Mouse (Mus musculus): ENCODE results near the gene Zpr1. TPM values are rescaled to one million over a fixed set of nuclear protein-coding genes. Genes with fewer than 3 reads are reported as not detected.
A peak's percentile ranks its signal among the peaks of the same experiment; 100 is the strongest.

Zpr1 gene
- polyA plus RNA-seq, 1 experiment from 2014 or later = 33.0 TPM

DNA sequence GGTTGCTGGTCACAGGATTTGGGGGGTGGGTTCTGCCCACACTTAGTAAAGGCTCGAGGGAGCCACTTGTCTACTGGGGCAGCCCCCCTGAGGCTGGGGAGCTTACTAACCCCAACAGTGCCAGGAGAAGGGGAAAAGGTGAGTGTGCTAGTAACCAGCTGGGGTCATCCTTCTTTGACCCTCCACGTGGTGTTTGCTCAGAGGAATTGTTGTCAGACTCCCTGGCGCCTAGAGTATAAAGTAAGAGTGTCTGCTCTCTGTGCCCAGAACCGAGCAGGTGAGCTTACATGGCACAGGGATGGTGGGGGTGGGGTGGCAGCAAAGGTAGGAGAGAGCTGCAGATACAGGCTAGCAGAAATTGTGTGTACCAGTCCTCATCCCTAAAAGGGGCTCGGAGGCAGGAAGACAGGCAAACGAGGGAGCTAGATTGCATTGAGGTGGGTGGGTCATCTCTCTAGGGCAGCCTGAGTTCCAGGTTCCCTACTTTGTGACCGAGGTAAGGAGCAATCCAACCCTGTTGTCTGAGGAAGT lies 4.5 kb upstream of the Zpr1 start, which contains the start of gene Apoa5:
Gene Apoa5 (plus strand): TSS at position 291 of the 531 bp plus-strand sequence.
- H3K4me3 ChIP-seq (ENCODE audit: control insufficient read depth in 1 of 2, insufficient read depth in 1 of 2, low read depth in 1 of 2, low read length in 2 of 2) = no peak within 1 kb of the TSS

DNA sequence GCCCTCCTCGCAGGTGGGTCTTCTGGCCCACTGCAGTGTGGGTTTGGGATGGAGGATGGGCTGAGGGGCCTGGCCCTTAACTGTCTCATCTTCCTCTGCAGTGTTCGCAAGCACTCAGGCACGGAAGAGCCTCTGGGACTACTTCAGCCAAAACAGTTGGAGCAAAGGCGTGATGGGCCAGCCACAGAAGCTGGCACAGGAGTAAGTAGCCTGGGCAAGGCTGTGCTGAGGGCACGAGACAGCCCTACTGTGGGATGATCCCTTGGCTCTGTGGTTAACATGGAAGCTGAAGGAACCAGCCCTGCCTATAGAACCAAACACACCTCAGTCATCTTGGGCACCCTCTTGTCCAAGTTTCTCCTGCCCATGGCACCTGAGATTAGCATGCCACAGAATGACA lies 3.7 kb upstream of the Zpr1 start:
- H3K9me3 ChIP-seq (ENCODE audit: control insufficient read depth, low read length) = no peaks in the 10 kb centered on the region
- H3K4me1 ChIP-seq (ENCODE audit: control insufficient read depth in 2 of 2, insufficient read depth in 2 of 2, low read length in 2 of 2) = peaks cover 4 to 7% of the 10 kb centered on the region in 2 experiments; a peak in 2 of 4 replicates
- H3K27ac ChIP-seq (replicated peaks in 1 of 2; ENCODE audit: control insufficient read depth in 1 of 2, insufficient read depth in 1 of 2, low read depth in 2 of 2, low read length in 2 of 2) = no peak overlapping the region
- H3K4me2 ChIP-seq (ENCODE audit: low read length) = no peak overlapping the region
- H3K36me3 ChIP-seq (ENCODE audit: control insufficient read depth, insufficient read depth, low read length) = no peaks in the 10 kb centered on the region
- no peak overlapping the region for H3K9ac ChIP-seq (ENCODE audit: low read length)
- peaks cover 33% of the 10 kb centered on the region for H3K27me3 ChIP-seq (ENCODE audit: control insufficient read depth, insufficient read depth, low read length)
- ATAC-seq (ENCODE audit: insufficient number of reproducible peaks, insufficient read depth, low FRiP score, low read depth) = no peak
- no peak overlapping the region for H3K4me3 ChIP-seq (ENCODE audit: control insufficient read depth in 1 of 2, insufficient read depth in 1 of 2, low read depth in 1 of 2, low read length in 2 of 2)
- 86% methylated on average over 5 of the region's 5 CpGs for WGBS

More for the DNA sequence above, 4.5 kb upstream of the Zpr1 start, which contains the start of gene Apoa5:
- peaks cover 33% of the 10 kb centered on the region for H3K27me3 ChIP-seq (ENCODE audit: control insufficient read depth, insufficient read depth, low read length)
- H3K9me3 ChIP-seq (ENCODE audit: control insufficient read depth, low read length) = no peaks in the 10 kb centered on the region
- H3K4me2 ChIP-seq (ENCODE audit: low read length) = no peak within 1 kb of the TSS
- 50% methylated on average over 7 of the region's 7 CpGs for whole genome bisulfite sequencing
- H3K36me3 ChIP-seq (ENCODE audit: control insufficient read depth, insufficient read depth, low read length) = no peaks in the 10 kb centered on the region
- no peak for ATAC-seq (ENCODE audit: insufficient number of reproducible peaks, insufficient read depth, low FRiP score, low read depth)
- no peak within 1 kb of the TSS for H3K27ac ChIP-seq (replicated peaks in 1 of 2; ENCODE audit: control insufficient read depth in 1 of 2, insufficient read depth in 1 of 2, low read depth in 2 of 2, low read length in 2 of 2)
- peaks cover under 1 to 2% of the 10 kb centered on the region in 2 experiments; a peak in 1 of 4 replicates for H3K4me1 ChIP-seq (ENCODE audit: control insufficient read depth in 2 of 2, insufficient read depth in 2 of 2, low read length in 2 of 2)
- H3K9ac ChIP-seq (ENCODE audit: low read length) = no peak within 1 kb of the TSS

DNA sequence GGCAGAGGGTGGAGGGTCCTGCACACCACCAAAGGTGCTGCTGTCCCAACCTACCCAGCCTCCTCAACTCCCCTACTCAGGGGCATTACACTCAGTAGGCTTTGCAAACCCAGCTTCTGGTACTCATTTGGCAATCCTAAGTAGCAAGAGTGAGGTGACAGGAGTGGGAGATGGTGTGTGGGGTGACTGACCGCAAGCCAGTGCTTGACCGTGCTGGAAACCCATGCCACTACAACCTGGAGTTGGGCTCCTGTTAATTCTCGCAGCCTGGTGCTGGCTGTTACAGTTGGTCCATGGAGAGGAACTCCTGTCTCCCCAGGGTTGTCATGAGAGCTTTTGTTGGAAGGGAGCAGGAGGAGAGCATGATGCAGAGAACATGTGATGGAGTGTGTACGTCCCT lies 2.1 kb upstream of the Zpr1 start:
- no peak overlapping the region for H3K4me2 ChIP-seq (ENCODE audit: low read length)
- H3K4me3 ChIP-seq (ENCODE audit: control insufficient read depth in 1 of 2, insufficient read depth in 1 of 2, low read depth in 1 of 2, low read length in 2 of 2) = no peak overlapping the region
- H3K27me3 ChIP-seq (ENCODE audit: control insufficient read depth, insufficient read depth, low read length) = peaks cover 33% of the 10 kb centered on the region
- H3K4me1 ChIP-seq (ENCODE audit: control insufficient read depth in 2 of 2, insufficient read depth in 2 of 2, low read length in 2 of 2) = peaks cover 4 to 7% of the 10 kb centered on the region in 2 experiments; a peak in 2 of 4 replicates
- no peaks in the 10 kb centered on the region for H3K9me3 ChIP-seq (ENCODE audit: control insufficient read depth, low read length)
- no peak overlapping the region for H3K9ac ChIP-seq (ENCODE audit: low read length)
- no peak for ATAC-seq (ENCODE audit: insufficient number of reproducible peaks, insufficient read depth, low FRiP score, low read depth)
- WGBS = 82% methylated on average over 4 of the region's 4 CpGs
- peaks cover 13% of the 10 kb centered on the region for H3K36me3 ChIP-seq (ENCODE audit: control insufficient read depth, insufficient read depth, low read length)
- H3K27ac ChIP-seq (replicated peaks in 1 of 2; ENCODE audit: control insufficient read depth in 1 of 2, insufficient read depth in 1 of 2, low read depth in 2 of 2, low read length in 2 of 2) = no peak overlapping the region

DNA sequence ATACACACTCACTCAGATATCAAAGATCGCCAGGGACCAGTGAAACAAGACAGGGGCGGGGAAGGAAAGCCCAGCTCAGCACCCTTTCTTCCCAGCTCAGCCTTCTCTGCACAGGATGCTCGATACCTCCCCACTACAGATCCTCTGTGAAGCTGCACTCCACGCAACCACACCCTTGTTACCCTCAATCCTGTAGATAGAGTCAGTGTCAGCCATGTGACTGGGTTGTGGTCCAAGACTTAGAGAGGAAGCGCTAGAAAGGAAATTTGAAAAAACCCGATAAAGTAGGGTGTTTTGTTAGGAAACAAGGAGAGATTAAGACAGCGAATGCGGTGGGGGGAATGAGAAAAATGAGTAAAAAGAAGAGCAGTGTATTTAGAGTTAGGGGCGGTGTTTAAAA lies 794 bp upstream of the Zpr1 start:
- WGBS = 64% methylated on average over 9 of the region's 9 CpGs
- peaks cover 26% of the 10 kb centered on the region for H3K36me3 ChIP-seq (ENCODE audit: control insufficient read depth, insufficient read depth, low read length)
- H3K4me3 ChIP-seq (ENCODE audit: control insufficient read depth in 1 of 2, insufficient read depth in 1 of 2, low read depth in 1 of 2, low read length in 2 of 2) = no peak overlapping the region
- H3K4me1 ChIP-seq (ENCODE audit: control insufficient read depth in 2 of 2, insufficient read depth in 2 of 2, low read length in 2 of 2) = peaks cover 4 to 7% of the 10 kb centered on the region in 2 experiments; a peak in 2 of 4 replicates
- ATAC-seq (ENCODE audit: insufficient number of reproducible peaks, insufficient read depth, low FRiP score, low read depth) = no peak; the same call in 1 of the 2 replicates
- no peak overlapping the region for H3K27ac ChIP-seq (replicated peaks in 1 of 2; ENCODE audit: control insufficient read depth in 1 of 2, insufficient read depth in 1 of 2, low read depth in 2 of 2, low read length in 2 of 2)
- peak overlapping the region; percentile 83 for H3K4me2 ChIP-seq (ENCODE audit: low read length)
- no peak overlapping the region for H3K9ac ChIP-seq (ENCODE audit: low read length)
- peaks cover 33% of the 10 kb centered on the region for H3K27me3 ChIP-seq (ENCODE audit: control insufficient read depth, insufficient read depth, low read length)
- H3K9me3 ChIP-seq (ENCODE audit: control insufficient read depth, low read length) = no peaks in the 10 kb centered on the region

DNA sequence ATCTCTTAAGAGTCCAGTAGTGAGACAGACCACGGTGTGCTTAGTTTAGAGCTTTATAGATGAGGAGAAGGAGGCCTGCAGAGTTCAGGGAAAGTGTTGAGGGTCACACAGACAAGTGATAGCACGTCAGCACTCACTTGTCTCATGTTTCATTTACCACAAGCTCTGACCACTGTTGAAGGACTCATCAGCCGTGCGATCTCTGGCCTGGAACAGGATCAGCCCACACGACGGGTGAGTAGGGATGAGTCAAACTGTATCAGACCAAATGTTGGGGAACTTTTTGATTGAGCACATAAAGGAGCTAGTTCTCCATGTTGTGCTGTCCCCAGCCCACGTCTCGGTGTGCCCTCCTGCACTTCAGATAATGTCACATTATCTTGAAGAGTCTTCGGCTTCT lies 1.6 kb downstream of the Zpr1 start:
- Histone ChIP-seq H3K4me1 (ENCODE audit: control insufficient read depth in 2 of 2, insufficient read depth in 2 of 2, low read length in 2 of 2) (peaks cover 4 to 7% of the 10 kb centered on the region in 2 experiments; a peak in 2 of 4 replicates), H3K4me2 (ENCODE audit: low read length) (no peak overlapping the region), H3K4me3 (ENCODE audit: control insufficient read depth in 1 of 2, insufficient read depth in 1 of 2, low read depth in 1 of 2, low read length in 2 of 2) (no peak overlapping the region), H3K9me3 (ENCODE audit: control insufficient read depth, low read length) (no peaks in the 10 kb centered on the region), H3K27ac (replicated peaks in 1 of 2; ENCODE audit: control insufficient read depth in 1 of 2, insufficient read depth in 1 of 2, low read depth in 2 of 2, low read length in 2 of 2) (no peak overlapping the region), H3K9ac (ENCODE audit: low read length) (no peak overlapping the region), H3K36me3 (ENCODE audit: control insufficient read depth, insufficient read depth, low read length) (peaks cover 50% of the 10 kb centered on the region), H3K27me3 (ENCODE audit: control insufficient read depth, insufficient read depth, low read length) (peaks cover 16% of the 10 kb centered on the region)
- ATAC-seq (ENCODE audit: insufficient number of reproducible peaks, insufficient read depth, low FRiP score, low read depth) = no peak
- WGBS = 64% methylated on average over 9 of the region's 9 CpGs

DNA sequence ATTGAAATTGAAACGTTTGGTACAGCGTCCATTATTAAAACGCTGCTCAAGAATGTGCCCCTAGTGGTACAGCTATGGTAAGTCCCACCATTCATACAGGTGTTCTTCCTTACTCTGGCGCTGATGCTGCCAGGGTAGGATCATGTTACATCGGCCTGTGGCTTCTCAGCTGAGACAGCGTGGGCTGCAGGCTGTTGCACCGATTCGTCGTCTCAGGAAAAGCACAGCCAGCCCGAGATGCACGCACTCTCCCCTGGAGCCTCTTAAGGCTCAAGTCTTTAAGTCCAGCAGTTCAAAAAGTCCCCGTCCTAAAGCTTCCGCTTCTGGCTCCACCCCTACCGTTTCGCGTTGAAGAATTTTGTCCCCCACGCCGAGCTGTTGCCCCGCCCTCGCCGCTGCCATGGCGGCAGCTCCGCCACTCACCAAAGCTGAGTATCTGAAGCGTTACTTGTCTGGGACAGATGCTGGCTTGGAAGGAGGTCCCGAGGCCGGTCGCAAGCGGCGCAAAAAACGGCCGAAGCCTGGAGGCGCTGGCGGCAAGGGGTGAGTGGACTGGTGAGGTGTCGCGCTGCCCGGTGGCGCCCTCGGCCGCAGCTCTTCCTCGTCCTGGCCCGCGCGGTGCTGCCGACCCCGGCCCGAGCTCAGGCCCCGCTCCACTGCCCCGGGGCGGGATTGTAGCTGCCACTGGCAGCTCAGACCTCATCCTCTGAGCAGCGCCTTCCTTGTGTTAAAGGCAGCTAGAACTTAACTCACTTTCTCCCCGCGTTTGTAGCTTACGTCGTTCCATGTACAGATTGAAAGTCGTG lies 10.0 kb downstream of the Zpr1 start, which contains the start of gene Bud13:
Gene Bud13 (plus strand): TSS at position 378 of the 806 bp plus-strand sequence.
- Histone ChIP-seq H3K27me3 (ENCODE audit: control insufficient read depth, insufficient read depth, low read length) (no peaks in the 10 kb centered on the region), H3K4me2 (ENCODE audit: low read length) (peak within 1 kb of the TSS; percentile 73), H3K9me3 (ENCODE audit: control insufficient read depth, low read length) (no peaks in the 10 kb centered on the region), H3K27ac (replicated peaks in 1 of 2; ENCODE audit: control insufficient read depth in 1 of 2, insufficient read depth in 1 of 2, low read depth in 2 of 2, low read length in 2 of 2) (peak within 1 kb of the TSS; percentile 42 to 80), H3K9ac (ENCODE audit: low read length) (peak within 1 kb of the TSS; percentile 90), H3K4me1 (ENCODE audit: control insufficient read depth in 2 of 2, insufficient read depth in 2 of 2, low read length in 2 of 2) (peaks cover 0 to 8% of the 10 kb centered on the region in 2 experiments; a peak in 2 of 4 replicates), H3K36me3 (ENCODE audit: control insufficient read depth, insufficient read depth, low read length) (peaks cover 62% of the 10 kb centered on the region), H3K4me3 (ENCODE audit: control insufficient read depth in 1 of 2, insufficient read depth in 1 of 2, low read depth in 1 of 2, low read length in 2 of 2) (peak within 1 kb of the TSS; percentile 85 to 88)
- WGBS = under 1% methylated on average over 55 of the region's 55 CpGs
- ATAC-seq (ENCODE audit: insufficient number of reproducible peaks, insufficient read depth, low FRiP score, low read depth) = peak; percentile 80

DNA sequence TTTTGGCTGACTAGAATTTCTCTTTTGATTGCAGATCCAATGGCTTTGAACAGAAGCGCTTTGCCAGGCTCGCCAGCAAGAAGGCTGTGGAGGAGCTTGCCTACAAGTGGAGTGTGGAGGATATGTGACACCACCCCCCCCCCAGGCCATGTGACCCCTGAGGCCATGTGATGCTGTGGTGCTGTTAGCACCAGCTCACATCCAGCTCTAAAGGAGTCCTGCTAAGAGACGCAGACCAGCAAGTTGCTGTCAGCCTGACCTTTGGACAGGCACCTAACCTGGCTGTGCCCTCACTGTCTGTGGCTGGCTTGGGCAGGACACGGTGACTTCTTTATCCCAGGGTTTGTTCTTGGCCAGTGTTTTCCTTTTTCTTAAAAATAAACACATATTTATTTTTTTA lies 25.5 kb downstream of the Zpr1 start:
- Histone ChIP-seq H3K27me3 (ENCODE audit: control insufficient read depth, insufficient read depth, low read length) (no peaks in the 10 kb centered on the region), H3K4me1 (ENCODE audit: control insufficient read depth in 2 of 2, insufficient read depth in 2 of 2, low read length in 2 of 2) (no peaks in the 10 kb centered on the region), H3K9ac (ENCODE audit: low read length) (no peak overlapping the region), H3K27ac (replicated peaks in 1 of 2; ENCODE audit: control insufficient read depth in 1 of 2, insufficient read depth in 1 of 2, low read depth in 2 of 2, low read length in 2 of 2) (no peak overlapping the region), H3K36me3 (ENCODE audit: control insufficient read depth, insufficient read depth, low read length) (peaks cover 59% of the 10 kb centered on the region), H3K4me3 (ENCODE audit: control insufficient read depth in 1 of 2, insufficient read depth in 1 of 2, low read depth in 1 of 2, low read length in 2 of 2) (no peak overlapping the region), H3K4me2 (ENCODE audit: low read length) (no peak overlapping the region), H3K9me3 (ENCODE audit: control insufficient read depth, low read length) (no peaks in the 10 kb centered on the region)
- WGBS = 75% methylated on average over 4 of the region's 4 CpGs
- ATAC-seq (ENCODE audit: insufficient number of reproducible peaks, insufficient read depth, low FRiP score, low read depth) = no peak

Data from heart, embryonic 14.5 days (tissue).